Mouse (Mus musculus) ovary, postnatal 36 days (tissue): ENCODE data around the gene Kdf1.

Source experiments
- DNase-seq: peaks from one replicate; pipeline ENCODE4 v3.0.0; 2022; ENCODE audit warnings: low spot score, mixed read lengths

Gene Kdf1

DNA sequence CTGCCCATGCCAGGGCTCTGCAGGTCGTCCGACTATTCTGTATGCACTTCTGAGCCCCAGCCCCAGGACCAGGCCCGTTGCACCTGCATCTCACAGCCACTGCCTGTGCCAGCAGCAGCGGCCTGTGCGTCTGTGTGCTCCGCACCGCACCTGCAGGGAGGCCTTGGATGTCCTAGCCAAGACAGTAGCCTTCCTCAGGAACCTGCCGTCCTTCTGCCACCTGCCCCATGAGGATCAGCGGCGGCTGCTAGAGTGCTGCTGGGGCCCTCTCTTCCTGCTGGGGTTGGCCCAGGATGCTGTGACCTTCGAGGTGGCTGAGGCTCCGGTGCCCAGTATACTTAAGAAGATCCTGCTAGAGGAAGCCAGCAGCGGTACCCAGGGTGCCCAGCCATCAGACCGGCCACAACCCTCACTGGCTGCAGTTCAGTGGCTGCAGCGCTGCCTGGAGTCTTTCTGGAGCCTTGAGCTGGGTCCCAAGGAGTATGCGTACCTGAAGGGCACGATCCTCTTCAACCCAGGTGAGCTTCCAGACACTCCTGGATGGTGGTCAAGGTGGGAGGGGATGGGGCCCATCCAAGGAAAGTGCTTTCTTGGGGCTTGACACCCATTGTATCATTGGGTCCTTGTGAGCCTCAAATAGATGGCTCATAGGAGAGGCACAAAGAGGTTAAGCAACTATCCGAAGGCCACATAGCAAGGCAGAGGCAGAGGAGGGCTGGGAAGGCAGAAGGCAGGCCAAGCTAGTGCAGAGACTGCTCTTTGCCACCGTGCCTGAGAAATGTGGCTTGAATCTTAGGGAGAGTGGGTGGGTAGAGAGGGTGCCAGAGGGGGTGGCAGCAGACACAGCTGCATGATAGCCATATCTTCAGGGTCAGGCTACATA, 34.9 kb downstream of the Kdf1 start:
- DNase-seq, result peak; percentile 38

DNA sequence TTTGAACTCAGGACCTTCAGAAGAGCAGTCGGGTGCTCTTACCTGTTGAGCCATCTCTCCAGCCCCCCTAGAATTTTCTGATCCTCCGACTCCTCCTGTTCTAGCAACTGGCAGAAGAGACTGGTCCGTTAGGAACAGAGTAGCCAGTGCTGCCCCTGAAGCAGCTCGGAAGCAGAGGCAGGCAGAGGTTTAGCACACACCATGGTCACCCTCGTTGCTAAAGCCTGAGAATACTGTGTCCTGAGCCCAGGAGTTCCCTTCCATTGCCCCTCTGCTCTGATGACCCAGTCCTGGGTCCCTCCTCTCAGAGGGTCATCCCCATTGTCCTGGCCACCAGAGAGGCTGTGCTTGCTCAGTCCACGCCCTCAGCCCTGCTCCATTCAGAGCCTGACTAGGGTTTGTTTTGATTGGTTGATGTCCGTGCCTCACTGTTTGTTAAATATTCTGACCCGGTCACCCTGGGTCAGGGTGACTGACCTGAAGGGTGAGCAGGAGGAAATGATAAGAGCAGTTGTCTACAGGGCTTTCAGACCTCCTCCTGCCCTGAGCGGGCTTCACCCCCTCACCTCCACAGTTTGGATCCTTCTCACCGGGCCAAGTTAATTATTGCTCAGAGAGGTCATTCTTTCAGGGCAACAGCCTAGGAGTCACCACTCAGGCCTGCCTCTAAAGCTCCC, 38.4 kb downstream of the Kdf1 start:
- no peak for DNase-seq

DNA sequence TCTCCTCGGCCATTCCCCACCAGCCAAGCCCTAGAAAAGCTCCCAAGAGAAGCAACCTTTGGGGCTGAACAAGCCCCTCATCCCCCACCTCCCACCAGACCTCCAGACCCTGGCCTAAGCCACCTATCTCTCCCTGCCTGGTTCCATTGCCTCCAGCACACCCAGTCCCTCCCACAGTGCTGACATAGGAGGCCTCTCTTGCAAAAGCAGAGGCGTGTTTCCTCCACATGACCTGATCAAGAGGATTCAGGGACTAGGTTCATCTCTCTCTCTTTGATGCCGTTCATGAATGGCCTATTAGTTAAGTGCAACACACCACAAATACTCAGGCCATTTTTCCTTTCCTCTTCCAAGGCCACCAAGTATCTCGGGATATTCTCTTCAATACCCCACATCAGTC, 41.1 kb downstream of the Kdf1 start:
- no peak for DNase-seq

DNA sequence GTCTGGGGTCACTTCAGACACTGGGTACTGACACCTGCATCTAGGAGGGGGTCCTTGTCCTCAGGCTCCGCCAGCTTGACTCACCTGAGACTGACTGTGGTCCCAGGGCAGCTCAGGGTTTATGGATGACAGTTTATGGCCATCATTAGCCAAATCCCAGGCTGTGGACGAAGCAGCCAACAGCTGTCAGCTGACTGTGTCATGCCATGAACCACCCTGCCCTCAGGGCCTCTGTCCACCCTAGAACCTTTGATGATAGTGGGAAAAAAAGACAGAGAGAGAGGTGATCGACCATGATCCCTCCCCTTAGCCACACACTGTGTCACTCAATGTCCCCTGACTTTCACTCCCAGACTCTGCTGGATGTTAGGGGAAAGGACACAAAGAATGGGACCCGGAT, 42.9 kb downstream of the Kdf1 start:
- no peak for DNase-seq

DNA sequence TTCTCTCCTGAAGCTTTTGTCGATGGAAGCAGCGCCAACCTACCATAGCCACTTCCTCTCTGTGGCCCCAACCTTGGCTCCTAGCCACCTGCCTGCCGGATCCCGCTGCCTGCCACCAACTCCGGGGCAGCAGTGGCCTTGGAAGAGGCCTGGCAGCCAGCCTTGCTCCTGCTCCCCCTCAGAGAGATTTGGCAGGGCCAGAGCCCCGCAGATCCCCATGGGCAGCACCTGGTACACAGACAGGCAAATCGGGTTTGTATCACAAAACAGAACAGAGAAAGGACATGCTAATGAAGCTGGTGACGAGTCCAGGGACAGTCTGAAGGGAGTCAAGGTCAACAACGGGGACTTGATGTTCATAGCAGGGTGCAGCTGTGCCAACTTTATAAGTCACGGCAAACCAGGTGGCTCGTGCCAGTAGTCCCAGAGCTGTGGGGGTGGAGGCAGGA, 44.4 kb downstream of the Kdf1 start:
- DNase-seq, result peak; percentile 74

DNA sequence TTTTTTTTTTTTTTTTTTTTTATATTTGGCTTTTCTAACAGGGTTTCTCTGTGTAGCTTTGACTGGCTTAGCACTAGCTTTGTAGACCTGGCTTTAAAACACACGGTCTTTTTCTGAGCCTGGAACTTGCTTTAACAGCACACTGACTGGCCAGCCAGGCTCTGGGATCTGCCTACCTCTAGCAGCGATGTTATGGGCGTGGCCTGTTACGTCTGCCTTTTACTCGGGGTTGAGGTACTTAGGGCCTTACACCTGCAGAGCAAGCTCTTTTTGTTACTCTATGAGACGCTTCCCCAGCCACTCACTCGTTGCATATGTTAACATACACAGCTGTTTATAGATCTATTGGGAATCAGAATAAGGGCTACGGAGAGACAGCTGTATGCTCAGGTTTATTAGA, 48.5 kb downstream of the Kdf1 start:
- no peak for DNase-seq

DNA sequence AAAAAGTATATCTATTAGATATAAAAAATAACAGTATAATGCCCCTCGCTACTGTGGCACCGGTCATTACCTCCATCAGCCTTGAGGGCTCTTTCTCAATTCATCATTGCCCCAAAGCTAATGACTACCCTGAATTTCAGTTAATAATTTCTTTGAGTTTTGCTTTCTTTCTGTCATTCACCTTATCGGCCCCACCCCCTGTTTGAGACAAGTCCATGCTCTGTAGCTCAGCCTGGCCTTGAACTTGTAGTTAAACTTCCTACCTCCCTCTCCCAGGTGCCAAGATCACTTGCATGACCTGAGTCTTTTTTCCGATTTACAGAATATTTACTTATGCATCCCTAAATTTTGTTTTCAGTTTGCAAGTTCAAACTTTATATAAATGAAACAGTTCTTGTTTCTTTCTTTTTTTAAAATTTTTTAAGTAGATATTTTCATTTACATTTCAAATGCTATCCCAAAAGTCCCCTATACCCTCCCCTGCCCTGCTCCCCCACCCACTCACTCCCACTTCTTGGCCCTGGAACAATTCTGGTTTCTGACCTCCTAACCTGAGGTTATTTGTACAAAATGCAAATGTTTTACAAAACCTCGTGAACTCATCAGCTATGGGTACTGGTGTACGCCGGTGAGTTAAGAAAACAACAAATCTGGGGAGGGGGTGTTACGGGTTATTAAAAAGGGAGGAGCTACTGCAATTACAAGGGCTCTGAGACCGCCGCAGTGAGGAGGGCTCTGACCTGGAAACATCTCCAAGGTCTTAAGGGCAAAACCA, 50.7 kb downstream of the Kdf1 start:
- DNase-seq, result no peak

DNA sequence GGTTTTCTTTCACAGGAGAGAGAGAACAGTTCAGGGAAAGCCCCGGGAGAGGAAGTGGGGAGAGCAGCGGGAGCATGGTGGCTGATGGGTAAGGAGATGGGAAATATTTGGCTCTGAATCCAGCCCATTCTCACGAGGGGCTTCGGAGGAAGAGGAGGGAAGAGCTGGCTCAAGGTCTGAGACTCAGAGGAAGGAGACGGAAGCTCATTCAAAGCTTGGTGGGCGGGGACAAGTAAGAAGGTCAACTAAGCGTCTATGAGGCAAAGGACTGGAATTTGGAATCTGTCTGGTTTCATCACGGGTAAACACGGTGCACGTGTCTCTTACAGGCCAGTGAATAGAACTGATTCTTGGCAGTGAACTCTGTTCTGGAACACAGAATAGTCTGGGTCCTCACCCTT, 51.3 kb downstream of the Kdf1 start:
- peak; percentile 19 for DNase-seq

DNA sequence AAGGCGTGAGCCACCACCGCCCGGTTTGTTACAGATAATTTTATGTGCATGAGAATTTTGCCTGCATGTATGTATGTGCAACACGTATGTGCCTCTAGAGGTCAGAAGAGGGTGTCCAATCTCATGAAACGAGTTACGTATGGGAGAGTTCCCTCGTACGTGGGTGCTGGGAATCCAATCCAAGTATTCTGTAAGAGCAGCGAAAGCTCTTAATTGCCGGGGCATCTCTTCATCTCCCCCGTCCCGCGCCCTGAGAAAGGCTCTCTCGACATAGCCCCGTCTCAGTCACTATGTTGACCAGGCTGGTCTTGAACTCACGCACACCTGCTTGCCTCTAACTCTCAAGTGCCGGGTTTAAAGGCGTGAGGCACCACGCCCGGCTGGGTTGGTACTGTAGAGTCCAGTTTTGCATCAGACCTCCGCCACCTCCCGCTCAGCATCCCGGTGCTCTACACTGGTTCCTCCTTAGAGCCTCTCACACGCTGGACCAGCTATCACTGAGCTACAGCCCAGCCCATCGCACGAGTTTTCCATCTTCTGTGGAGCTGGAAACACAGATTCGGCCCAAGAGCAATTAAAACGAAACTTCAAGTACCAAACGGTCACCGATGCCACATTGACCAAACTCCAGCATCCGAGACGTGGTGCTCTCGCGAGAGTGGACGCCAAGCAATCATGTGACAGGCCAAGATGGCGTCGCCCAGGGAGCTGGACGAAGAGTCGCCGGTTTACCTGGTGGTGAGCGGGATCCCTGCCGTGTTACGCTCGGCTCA, 55.5 kb downstream of the Kdf1 start, which contains the start of gene Gpatch3:
Gene Gpatch3 (plus strand): TSS at position 676 of the 773 bp plus-strand sequence.
- DNase-seq, result peak; percentile 88

DNA sequence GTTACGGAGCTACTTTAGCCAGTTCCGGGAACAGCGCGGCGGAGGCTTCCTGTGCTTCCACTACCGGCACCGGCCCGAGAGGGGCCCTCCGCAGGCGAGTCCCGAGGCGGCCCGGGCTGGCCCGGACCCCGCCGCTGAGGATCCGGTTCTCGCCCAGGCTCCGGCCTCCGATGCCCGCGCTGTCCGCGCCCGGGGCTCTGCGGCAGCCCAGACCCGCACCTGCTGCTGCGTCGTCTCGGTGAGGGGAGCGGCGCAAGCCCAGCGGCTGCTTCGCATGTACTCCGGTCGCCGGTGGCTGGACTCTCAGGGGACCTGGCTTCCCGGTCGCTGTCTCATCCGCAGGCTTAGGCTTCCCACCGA, 56.1 kb downstream of the Kdf1 start:
- no peak for DNase-seq

DNA sequence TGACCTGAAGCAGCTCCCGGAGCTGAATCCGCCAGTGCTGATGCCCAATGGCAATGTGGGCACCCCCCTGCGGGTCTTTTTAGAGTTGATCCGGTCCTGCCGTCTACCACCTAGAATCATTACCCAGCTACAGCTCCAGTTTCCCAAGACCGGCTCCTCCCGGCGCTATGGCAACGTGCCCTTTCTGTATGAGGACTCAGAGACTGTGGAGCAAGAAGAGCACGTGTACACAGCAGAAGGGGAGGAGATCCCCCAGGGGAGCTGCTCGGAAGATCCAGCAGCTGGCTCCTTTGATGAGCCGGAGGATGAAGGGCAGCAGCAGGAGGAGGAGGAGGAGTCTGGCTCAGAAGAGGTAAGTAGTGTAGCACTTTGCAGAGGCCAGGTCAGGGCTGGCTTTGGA, 59.2 kb downstream of the Kdf1 start:
- no peak for DNase-seq
